Mouse (Mus musculus): Measurements from ENCODE around the gene 2900092C05Rik. TPM values are rescaled to one million over a fixed set of nuclear protein-coding genes. Genes with fewer than 3 reads are reported as not detected.

Gene 2900092C05Rik
- not detected in 2 replicates for polyA plus RNA-seq (2015; fragmentation: Nextera tagmentation; extraction: Ambion mirVana)

GRCm38 (mm10) chr7:12512217-12512616 lies at the start of gene 2900092C05Rik:
2900092C05Rik (plus strand) TSS chr7:12512517.
- no peaks in the 10 kb centered on the region for H3K27me3 ChIP-seq
- no peak within 1 kb of the TSS for H3K4me3 ChIP-seq
- no peak within 1 kb of the TSS for H3K9ac ChIP-seq
- no peak within 1 kb of the TSS for H3K4me2 ChIP-seq
- peaks cover 9% of the 10 kb centered on the region for H3K9me3 ChIP-seq
- ATAC-seq (ENCODE audit: low read depth) = no peak
- 76% methylated on average over 2 of the region's 2 CpGs for WGBS
- H3K27ac ChIP-seq (replicated peaks) = no peak within 1 kb of the TSS
- no peaks in the 10 kb centered on the region for H3K36me3 ChIP-seq
- no peaks in the 10 kb centered on the region for H3K4me1 ChIP-seq (replicated peaks)

GRCm38 (mm10) chr7:12478158-12479008 lies 33.9 kb upstream of the 2900092C05Rik start, which contains the start of gene Zfp606:
Zfp606 (plus strand) TSS chr7:12478293.
- no peaks in the 10 kb centered on the region for H3K27me3 ChIP-seq
- H3K4me2 ChIP-seq = peak within 1 kb of the TSS; percentile 64
- H3K4me1 ChIP-seq (replicated peaks) = peaks cover 8% of the 10 kb centered on the region
- peaks cover 34% of the 10 kb centered on the region for H3K36me3 ChIP-seq
- WGBS = under 1% methylated on average over 53 of the region's 53 CpGs
- H3K9me3 ChIP-seq = peaks cover 24% of the 10 kb centered on the region
- peak within 1 kb of the TSS; percentile 90 for H3K27ac ChIP-seq (replicated peaks)
- H3K4me3 ChIP-seq = peak within 1 kb of the TSS; percentile 96
- ATAC-seq (ENCODE audit: low read depth) = peak; percentile 97
- H3K9ac ChIP-seq = peak within 1 kb of the TSS; percentile 96

GRCm38 (mm10) chr7:12479009-12479346 lies 33.3 kb upstream of the 2900092C05Rik start:
- peaks cover 8% of the 10 kb centered on the region for H3K4me1 ChIP-seq (replicated peaks)
- H3K4me2 ChIP-seq = peak overlapping the region; percentile 64
- peak overlapping the region; percentile 96 for H3K4me3 ChIP-seq
- peak; percentile 40 for ATAC-seq (ENCODE audit: low read depth)
- H3K9ac ChIP-seq = peak overlapping the region; percentile 96
- H3K36me3 ChIP-seq = peaks cover 40% of the 10 kb centered on the region
- H3K27me3 ChIP-seq = no peaks in the 10 kb centered on the region
- H3K27ac ChIP-seq (replicated peaks) = peak overlapping the region; percentile 90; the same call in 1 of the 2 replicates
- 2% methylated on average over 8 of the region's 8 CpGs for WGBS
- H3K9me3 ChIP-seq = peaks cover 29% of the 10 kb centered on the region

- peak overlapping the region; percentile 96 for H3K4me3 ChIP-seq
- peak overlapping the region; percentile 96 for H3K9ac ChIP-seq
- H3K36me3 ChIP-seq = peaks cover 46% of the 10 kb centered on the region
- peaks cover 35% of the 10 kb centered on the region for H3K9me3 ChIP-seq
- no peaks in the 10 kb centered on the region for H3K27me3 ChIP-seq
- 78% methylated on average over 4 of the region's 4 CpGs for WGBS
- peak overlapping the region; percentile 64 for H3K4me2 ChIP-seq
- H3K27ac ChIP-seq (replicated peaks) = no peak overlapping the region
- H3K4me1 ChIP-seq (replicated peaks) = peaks cover 8% of the 10 kb centered on the region
- no peak for ATAC-seq (ENCODE audit: low read depth)
These were observed 32.8 kb upstream of the 2900092C05Rik start for GRCm38 (mm10) chr7:12479525-12479924.

- no peak for ATAC-seq (ENCODE audit: low read depth)
- peaks cover 8% of the 10 kb centered on the region for H3K4me1 ChIP-seq (replicated peaks)
- no peak overlapping the region for H3K27ac ChIP-seq (replicated peaks)
- H3K27me3 ChIP-seq = no peaks in the 10 kb centered on the region
- no peak overlapping the region for H3K4me3 ChIP-seq
- WGBS = 97% methylated on average over 6 of the region's 6 CpGs
- peaks cover 88% of the 10 kb centered on the region for H3K36me3 ChIP-seq
- H3K4me2 ChIP-seq = no peak overlapping the region
- H3K9me3 ChIP-seq = peaks cover 76% of the 10 kb centered on the region
- H3K9ac ChIP-seq = no peak overlapping the region
These were observed 28.5 kb upstream of the 2900092C05Rik start for GRCm38 (mm10) chr7:12483771-12484170.

- H3K4me3 ChIP-seq = no peak overlapping the region
- ATAC-seq (ENCODE audit: low read depth) = no peak
- no peak overlapping the region for H3K27ac ChIP-seq (replicated peaks)
- H3K36me3 ChIP-seq = peaks cover 100% of the 10 kb centered on the region
- no peak overlapping the region for H3K9ac ChIP-seq
- no peaks in the 10 kb centered on the region for H3K27me3 ChIP-seq
- H3K4me2 ChIP-seq = no peak overlapping the region
- H3K9me3 ChIP-seq = peaks cover 88% of the 10 kb centered on the region
- WGBS = 93% methylated on average over 1 of the region's 1 CpGs
- H3K4me1 ChIP-seq (replicated peaks) = no peaks in the 10 kb centered on the region
These were observed 26.4 kb upstream of the 2900092C05Rik start for GRCm38 (mm10) chr7:12485956-12486355.

GRCm38 (mm10) chr7:12486691-12487090 lies 25.6 kb upstream of the 2900092C05Rik start:
- Histone ChIP-seq H3K9me3 (peaks cover 88% of the 10 kb centered on the region), H3K9ac (no peak overlapping the region), H3K36me3 (peaks cover 100% of the 10 kb centered on the region), H3K27me3 (no peaks in the 10 kb centered on the region), H3K4me1 (replicated peaks) (no peaks in the 10 kb centered on the region), H3K27ac (replicated peaks) (no peak overlapping the region), H3K4me2 (no peak overlapping the region), H3K4me3 (no peak overlapping the region)
- ATAC-seq (ENCODE audit: low read depth) = no peak

GRCm38 (mm10) chr7:12510913-12511312 lies 1.4 kb upstream of the 2900092C05Rik start:
- no peak overlapping the region for H3K27ac ChIP-seq (replicated peaks)
- H3K9ac ChIP-seq = no peak overlapping the region
- no peak overlapping the region for H3K4me2 ChIP-seq
- 44% methylated on average over 1 of the region's 1 CpGs for WGBS
- no peak overlapping the region for H3K4me3 ChIP-seq
- H3K36me3 ChIP-seq = no peaks in the 10 kb centered on the region
- peaks cover 7% of the 10 kb centered on the region for H3K9me3 ChIP-seq
- no peaks in the 10 kb centered on the region for H3K27me3 ChIP-seq
- H3K4me1 ChIP-seq (replicated peaks) = no peaks in the 10 kb centered on the region
- ATAC-seq (ENCODE audit: low read depth) = no peak

Other genes with a start within 250 kb of the 2900092C05Rik start
- not detected in 2 replicates for gene Vmn1r81, start 244.2 kb upstream of the 2900092C05Rik start, polyA plus RNA-seq (2015; fragmentation: Nextera tagmentation; extraction: Ambion mirVana)
- not detected in 2 replicates for gene Vmn1r82, start 212.1 kb upstream of the 2900092C05Rik start, polyA plus RNA-seq (2015; fragmentation: Nextera tagmentation; extraction: Ambion mirVana)
- not detected in 2 replicates for gene Vmn1r83, start 183.0 kb upstream of the 2900092C05Rik start, polyA plus RNA-seq (2015; fragmentation: Nextera tagmentation; extraction: Ambion mirVana)
- not detected in 2 replicates for gene Vmn1r84, start 143.2 kb upstream of the 2900092C05Rik start, polyA plus RNA-seq (2015; fragmentation: Nextera tagmentation; extraction: Ambion mirVana)
- gene Zfp551, start 89.8 kb upstream of the 2900092C05Rik start, polyA plus RNA-seq (2015; fragmentation: Nextera tagmentation; extraction: Ambion mirVana) = 6.6 and 6.8 TPM in 2 replicates
- 42.3 and 43.9 TPM in 2 replicates for gene Zfp606, start 34.2 kb upstream of the 2900092C05Rik start, polyA plus RNA-seq (2015; fragmentation: Nextera tagmentation; extraction: Ambion mirVana)
- gene Vmn2r53, start 96.3 kb downstream of the 2900092C05Rik start, polyA plus RNA-seq (2015; fragmentation: Nextera tagmentation; extraction: Ambion mirVana) = not detected in 2 replicates
- not detected in 2 replicates for gene Vmn2r54, start 127.8 kb downstream of the 2900092C05Rik start, polyA plus RNA-seq (2015; fragmentation: Nextera tagmentation; extraction: Ambion mirVana)
- gene Vmn2r55, start 172.5 kb downstream of the 2900092C05Rik start, polyA plus RNA-seq (2015; fragmentation: Nextera tagmentation; extraction: Ambion mirVana) = not detected in 2 replicates
- not detected in 2 replicates for gene Vmn2r56, start 222.5 kb downstream of the 2900092C05Rik start, polyA plus RNA-seq (2015; fragmentation: Nextera tagmentation; extraction: Ambion mirVana)